Mouse (Mus musculus) skeletal muscle tissue, adult 2 months (tissue): Measurements from ENCODE around the gene Tmem18.

Experiments
- DNase-seq: peaks from one replicate; pipeline ENCODE4 v3.0.0-alpha.2; 2012; ENCODE audit warnings: low read depth, low spot score

Gene Tmem18

GRCm38 (mm10) chr12:30584356-30584740 lies at the start of gene Tmem18:
Gene Tmem18, plus strand, starts transcription at chr12:30584426.
- peak; percentile 91 for DNase-seq

DNA sequence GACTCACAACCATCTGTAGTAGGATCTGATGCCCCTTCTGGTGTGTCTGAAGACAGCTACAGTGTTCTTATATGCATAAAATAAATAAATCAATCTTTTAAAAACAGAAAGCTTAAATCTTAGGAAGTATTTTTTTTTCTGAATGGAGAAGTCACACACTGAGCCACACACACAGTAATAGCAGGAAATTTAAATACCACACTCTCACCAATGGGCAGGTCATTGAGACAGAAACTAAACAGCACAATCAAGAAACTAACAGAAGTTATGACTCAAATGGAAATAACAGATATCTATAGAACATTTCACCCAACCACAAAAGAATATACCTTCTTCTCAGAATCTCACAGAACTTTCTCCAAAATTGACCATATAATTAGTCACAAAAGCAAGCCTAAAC lies 26.9 kb upstream of the Tmem18 start:
- DNase-seq = no peak

- no peak for DNase-seq
These were observed 22.8 kb upstream of the Tmem18 start for GRCm38 (mm10) chr12:30561411-30561810.

GRCm38 (mm10) chr12:30572075-30572474 lies 12.2 kb upstream of the Tmem18 start:
- no peak for DNase-seq

GRCm38 (mm10) chr12:30575952-30576351 lies 8.3 kb upstream of the Tmem18 start:
- DNase-seq = no peak

GRCm38 (mm10) chr12:30578019-30578418 lies 6.2 kb upstream of the Tmem18 start:
- peak; percentile 58 for DNase-seq

GRCm38 (mm10) chr12:30581277-30581676 lies 2.9 kb upstream of the Tmem18 start:
- no peak for DNase-seq

GRCm38 (mm10) chr12:30583586-30584355 lies 455 bp upstream of the Tmem18 start:
- DNase-seq = no peak

GRCm38 (mm10) chr12:30584863-30585262 lies 637 bp downstream of the Tmem18 start:
- DNase-seq = no peak

- DNase-seq = no peak
These were observed 7.6 kb downstream of the Tmem18 start for GRCm38 (mm10) chr12:30591832-30592231.

DNA sequence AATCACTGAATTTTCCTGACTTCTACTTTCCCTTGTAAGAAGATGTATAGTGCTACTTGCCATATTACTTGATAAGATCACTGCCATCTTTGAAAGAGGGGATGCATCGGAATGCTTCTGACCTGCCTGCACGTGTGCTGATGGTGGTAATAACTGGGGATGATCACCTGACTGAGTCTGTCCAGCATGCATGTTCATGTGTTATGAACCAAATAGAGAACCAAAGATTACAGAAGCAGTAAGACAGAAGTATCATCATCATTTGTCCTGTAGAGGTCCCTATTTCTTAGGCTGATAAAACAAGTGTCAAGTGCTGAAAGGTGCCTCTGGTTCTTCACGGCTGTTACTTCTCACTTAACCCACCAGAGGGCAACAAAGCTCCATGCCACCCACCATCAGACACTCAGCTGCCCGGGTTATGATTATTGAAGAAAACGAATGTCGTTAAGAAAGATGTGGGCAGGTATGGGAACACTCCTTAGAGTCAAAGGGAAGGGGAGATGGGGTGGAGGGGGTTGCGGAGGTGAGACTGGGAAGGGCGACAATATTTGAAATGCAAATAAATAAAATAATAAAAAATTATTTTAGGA lies 12.7 kb downstream of the Tmem18 start:
- peak; percentile 17 for DNase-seq

- no peak for DNase-seq
These were observed 14.7 kb downstream of the Tmem18 start for GRCm38 (mm10) chr12:30598955-30599354.

- DNase-seq = no peak
These were observed 15.2 kb downstream of the Tmem18 start for GRCm38 (mm10) chr12:30599474-30599873.

DNA sequence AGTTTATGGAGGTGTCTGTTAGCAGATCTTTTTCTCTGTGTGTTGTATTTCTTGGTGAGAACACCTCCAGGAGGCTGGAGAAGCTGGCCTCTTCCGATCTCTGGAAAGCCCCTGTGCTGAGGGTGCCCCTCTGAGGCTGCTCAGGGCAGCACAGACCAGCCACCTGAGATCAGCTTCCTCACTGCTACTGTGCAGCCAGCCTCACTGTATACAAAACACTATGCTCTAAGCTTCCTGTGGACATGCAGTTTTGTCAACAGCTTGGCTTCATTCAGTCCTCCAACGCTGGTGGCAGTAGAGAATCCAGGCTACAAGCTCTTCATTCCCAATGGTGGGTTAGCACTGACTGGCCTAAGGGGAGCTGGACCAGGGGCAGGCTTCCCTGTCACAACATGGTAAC lies 15.8 kb downstream of the Tmem18 start:
- DNase-seq = no peak

GRCm38 (mm10) chr12:30604012-30604411 lies 19.8 kb downstream of the Tmem18 start:
- no peak for DNase-seq

DNA sequence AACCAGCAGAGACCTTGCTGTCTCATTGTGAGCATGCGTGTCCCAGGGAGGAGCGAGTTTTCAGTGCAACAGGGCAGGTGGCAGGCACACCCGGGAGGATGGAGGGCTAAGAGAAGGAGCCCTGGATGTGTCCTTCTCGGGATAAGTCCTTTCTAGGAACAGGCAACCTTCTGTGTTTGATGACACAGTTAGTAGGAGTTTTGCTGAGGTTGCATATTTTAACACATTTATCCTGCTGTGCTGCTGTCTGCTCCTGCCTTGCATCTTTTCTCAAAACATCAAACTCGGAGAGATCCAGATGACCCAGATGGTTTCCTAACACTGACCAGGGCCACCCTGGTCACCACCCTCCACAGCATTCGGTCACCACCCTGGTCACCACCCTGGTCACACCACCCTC lies 20.6 kb downstream of the Tmem18 start:
- no peak for DNase-seq

GRCm38 (mm10) chr12:30605941-30606340 lies 21.7 kb downstream of the Tmem18 start:
- no peak for DNase-seq

DNA sequence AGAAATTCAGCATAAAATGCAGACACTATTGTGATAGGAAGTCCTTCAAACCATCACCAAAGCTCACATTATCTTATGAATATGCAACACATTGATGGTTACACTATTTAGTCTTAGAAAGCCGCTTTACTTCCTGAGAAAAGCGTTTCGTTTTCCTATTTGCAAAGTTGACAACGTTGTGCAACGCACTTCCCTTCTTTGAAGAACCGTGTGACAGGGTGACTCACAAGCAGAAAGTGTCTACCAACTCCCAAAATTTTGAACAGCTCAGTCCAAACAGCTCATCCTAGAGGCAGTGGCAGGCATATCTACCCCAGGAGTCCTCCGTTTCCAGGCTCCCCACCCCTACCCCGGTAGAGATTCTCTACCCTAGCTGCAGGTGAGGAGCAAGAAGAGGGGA lies 22.5 kb downstream of the Tmem18 start:
- no peak for DNase-seq

DNA sequence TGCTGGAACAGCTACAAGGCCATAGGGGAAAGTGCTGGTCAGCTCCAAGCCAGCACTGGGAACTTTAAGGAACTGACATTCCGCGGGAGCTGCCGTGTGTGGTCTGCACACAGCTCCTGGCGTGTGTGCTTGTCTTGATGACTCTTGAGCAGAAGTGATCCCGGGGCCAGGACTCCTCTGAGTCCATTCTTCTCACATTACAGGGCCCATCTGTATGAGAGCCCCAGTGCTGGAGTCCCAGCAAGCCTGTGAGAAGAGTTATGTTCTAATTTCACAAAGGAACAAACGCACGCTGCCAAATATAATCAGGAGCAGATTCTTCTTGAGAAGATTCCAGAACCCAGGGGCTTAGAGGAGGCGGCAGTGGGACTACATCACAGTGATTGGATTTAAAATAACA lies 34.2 kb downstream of the Tmem18 start:
- peak; percentile 11 for DNase-seq

DNA sequence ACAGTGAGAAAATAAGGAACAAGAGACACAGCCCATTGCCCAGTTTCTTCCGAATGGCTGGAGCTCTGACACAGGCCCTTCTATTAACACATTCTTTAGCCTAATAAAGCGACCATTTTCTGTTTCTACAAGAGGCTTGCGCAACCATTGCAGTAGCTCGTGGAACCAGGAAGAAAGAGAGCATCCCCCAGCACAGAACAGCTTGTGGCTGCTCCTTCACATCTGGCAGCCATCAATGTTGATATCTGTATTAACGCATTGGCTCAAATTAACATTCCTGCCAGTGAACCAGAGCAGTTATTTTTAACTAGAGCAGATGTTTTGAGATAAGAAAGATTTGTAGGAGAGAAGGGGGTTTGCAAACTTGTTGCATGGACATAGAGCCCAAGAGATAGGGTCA lies 44.2 kb downstream of the Tmem18 start:
- DNase-seq = no peak

DNA sequence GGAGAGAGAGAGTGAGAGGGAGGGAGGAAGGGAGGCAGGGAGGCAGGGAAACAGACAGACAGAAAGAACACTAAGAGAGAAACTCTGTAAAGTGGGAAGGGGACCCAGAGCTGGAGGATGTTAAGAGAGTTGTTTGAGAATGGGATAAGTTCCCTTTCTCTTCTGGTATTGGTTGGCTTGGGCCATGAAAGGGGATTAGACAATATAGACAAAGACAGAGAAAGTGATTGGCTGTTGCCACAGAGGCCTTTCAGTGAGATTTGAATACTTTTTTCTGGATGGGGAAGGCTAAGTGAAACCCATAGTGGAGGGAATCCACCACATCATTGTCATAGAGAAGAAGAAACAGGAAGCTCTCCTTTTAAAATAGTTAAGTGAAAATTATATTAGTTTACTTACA lies 50.3 kb downstream of the Tmem18 start:
- no peak for DNase-seq
